Mouse (Mus musculus): ENCODE results near the gene Ncor2. TPM values are rescaled to one million over a fixed set of nuclear protein-coding genes. Genes with fewer than 3 reads are reported as not detected.

The Ncor2 gene
- polyA plus RNA-seq, 1 experiment = 46.9 TPM

GRCm38 (mm10) chr5:125045202-125045601 lies 133.8 kb downstream of the Ncor2 start:
- H3K4me1 ChIP-seq (ENCODE audit: control insufficient read depth, insufficient read depth, low read length) = peaks cover 3% of the 10 kb centered on the region
- H3K4me3 ChIP-seq (replicated peaks; ENCODE audit: control insufficient read depth, low read depth, low read length) = no peak overlapping the region
- 81% methylated on average over 5 of the region's 5 CpGs for WGBS
- no peak overlapping the region for H3K27ac ChIP-seq (ENCODE audit: control insufficient read depth, insufficient read depth, low read depth, low read length, poor library complexity)
- TF ChIP-seq CTCF (IDR thresholded peaks at IDR 0.05; ENCODE audit: control insufficient read depth, insufficient read depth, low read length) (no peak), POLR2A (IDR thresholded peaks at IDR 0.05; ENCODE audit: borderline replicate concordance, control insufficient read depth, low read depth, low read length) (no peak)

GRCm38 (mm10) chr5:125043448-125043847 lies 135.6 kb downstream of the Ncor2 start:
- TF ChIP-seq POLR2A (IDR thresholded peaks at IDR 0.05; ENCODE audit: borderline replicate concordance, control insufficient read depth, low read depth, low read length) (no peak), CTCF (IDR thresholded peaks at IDR 0.05; ENCODE audit: control insufficient read depth, insufficient read depth, low read length) (no peak)
- no peak overlapping the region for H3K4me3 ChIP-seq (replicated peaks; ENCODE audit: control insufficient read depth, low read depth, low read length)
- WGBS = 88% methylated on average over 6 of the region's 6 CpGs
- H3K27ac ChIP-seq (ENCODE audit: control insufficient read depth, insufficient read depth, low read depth, low read length, poor library complexity) = no peak overlapping the region
- H3K4me1 ChIP-seq (ENCODE audit: control insufficient read depth, insufficient read depth, low read length) = no peaks in the 10 kb centered on the region

- Histone ChIP-seq H3K4me1 (ENCODE audit: control insufficient read depth, insufficient read depth, low read length) (no peaks in the 10 kb centered on the region), H3K4me3 (replicated peaks; ENCODE audit: control insufficient read depth, low read depth, low read length) (no peak overlapping the region), H3K27ac (ENCODE audit: control insufficient read depth, insufficient read depth, low read depth, low read length, poor library complexity) (no peak overlapping the region)
- TF ChIP-seq CTCF (IDR thresholded peaks at IDR 0.05; ENCODE audit: control insufficient read depth, insufficient read depth, low read length) = no peak
- TF ChIP-seq POLR2A (IDR thresholded peaks at IDR 0.05; ENCODE audit: borderline replicate concordance, control insufficient read depth, low read depth, low read length) = no peak
- WGBS = 73% methylated on average over 9 of the region's 9 CpGs
Observed at GRCm38 (mm10) chr5:125041578-125041977, 137.4 kb downstream of the Ncor2 start.

GRCm38 (mm10) chr5:125040128-125040584 lies 138.9 kb downstream of the Ncor2 start:
- TF ChIP-seq CTCF (IDR thresholded peaks at IDR 0.05; ENCODE audit: control insufficient read depth, insufficient read depth, low read length) (no peak), POLR2A (IDR thresholded peaks at IDR 0.05; ENCODE audit: borderline replicate concordance, control insufficient read depth, low read depth, low read length) (no peak)
- no peak overlapping the region for H3K4me3 ChIP-seq (replicated peaks; ENCODE audit: control insufficient read depth, low read depth, low read length)
- 60% methylated on average over 5 of the region's 5 CpGs for WGBS

GRCm38 (mm10) chr5:125039377-125040027 lies 139.5 kb downstream of the Ncor2 start:
- Histone ChIP-seq H3K4me1 (ENCODE audit: control insufficient read depth, insufficient read depth, low read length) (no peaks in the 10 kb centered on the region), H3K4me3 (replicated peaks; ENCODE audit: control insufficient read depth, low read depth, low read length) (no peak overlapping the region), H3K27ac (ENCODE audit: control insufficient read depth, insufficient read depth, low read depth, low read length, poor library complexity) (no peak overlapping the region)
- no peak for TF ChIP-seq POLR2A (IDR thresholded peaks at IDR 0.05; ENCODE audit: borderline replicate concordance, control insufficient read depth, low read depth, low read length)
- no peak for TF ChIP-seq CTCF (IDR thresholded peaks at IDR 0.05; ENCODE audit: control insufficient read depth, insufficient read depth, low read length)
- 92% methylated on average over 8 of the region's 8 CpGs for WGBS

More at GRCm38 (mm10) chr5:125040128-125040584, 138.9 kb downstream of the Ncor2 start:
- H3K27ac ChIP-seq (ENCODE audit: control insufficient read depth, insufficient read depth, low read depth, low read length, poor library complexity) = no peak overlapping the region
- H3K4me1 ChIP-seq (ENCODE audit: control insufficient read depth, insufficient read depth, low read length) = no peaks in the 10 kb centered on the region

- TF ChIP-seq POLR2A (IDR thresholded peaks at IDR 0.05; ENCODE audit: borderline replicate concordance, control insufficient read depth, low read depth, low read length) (no peak), CTCF (IDR thresholded peaks at IDR 0.05; ENCODE audit: control insufficient read depth, insufficient read depth, low read length) (no peak)
- H3K4me1 ChIP-seq (ENCODE audit: control insufficient read depth, insufficient read depth, low read length) = no peaks in the 10 kb centered on the region
- no peak overlapping the region for H3K27ac ChIP-seq (ENCODE audit: control insufficient read depth, insufficient read depth, low read depth, low read length, poor library complexity)
- no peak overlapping the region for H3K4me3 ChIP-seq (replicated peaks; ENCODE audit: control insufficient read depth, low read depth, low read length)
- WGBS = 68% methylated on average over 8 of the region's 8 CpGs
Observed at GRCm38 (mm10) chr5:125036483-125036882, 142.5 kb downstream of the Ncor2 start.

GRCm38 (mm10) chr5:125028911-125029310 lies 150.1 kb downstream of the Ncor2 start:
- Histone ChIP-seq H3K4me1 (ENCODE audit: control insufficient read depth, insufficient read depth, low read length) (no peaks in the 10 kb centered on the region), H3K4me3 (replicated peaks; ENCODE audit: control insufficient read depth, low read depth, low read length) (no peak overlapping the region), H3K27ac (ENCODE audit: control insufficient read depth, insufficient read depth, low read depth, low read length, poor library complexity) (no peak overlapping the region)
- WGBS = 93% methylated on average over 20 of the region's 20 CpGs
- TF ChIP-seq POLR2A (IDR thresholded peaks at IDR 0.05; ENCODE audit: borderline replicate concordance, control insufficient read depth, low read depth, low read length) (no peak), CTCF (IDR thresholded peaks at IDR 0.05; ENCODE audit: control insufficient read depth, insufficient read depth, low read length) (no peak)

- no peak for TF ChIP-seq POLR2A (IDR thresholded peaks at IDR 0.05; ENCODE audit: borderline replicate concordance, control insufficient read depth, low read depth, low read length)
- 90% methylated on average over 15 of the region's 15 CpGs for WGBS
- Histone ChIP-seq H3K27ac (ENCODE audit: control insufficient read depth, insufficient read depth, low read depth, low read length, poor library complexity) (no peak overlapping the region), H3K4me3 (replicated peaks; ENCODE audit: control insufficient read depth, low read depth, low read length) (no peak overlapping the region), H3K4me1 (ENCODE audit: control insufficient read depth, insufficient read depth, low read length) (no peaks in the 10 kb centered on the region)
Observed at GRCm38 (mm10) chr5:125028371-125028770, 150.6 kb downstream of the Ncor2 start.

- WGBS = 87% methylated on average over 14 of the region's 14 CpGs
- no peak overlapping the region for H3K4me3 ChIP-seq (replicated peaks; ENCODE audit: control insufficient read depth, low read depth, low read length)
- H3K27ac ChIP-seq (ENCODE audit: control insufficient read depth, insufficient read depth, low read depth, low read length, poor library complexity) = no peak overlapping the region
- TF ChIP-seq POLR2A (IDR thresholded peaks at IDR 0.05; ENCODE audit: borderline replicate concordance, control insufficient read depth, low read depth, low read length) (no peak), CTCF (IDR thresholded peaks at IDR 0.05; ENCODE audit: control insufficient read depth, insufficient read depth, low read length) (peak; percentile 42; the same call in 1 of the 2 replicates)
- H3K4me1 ChIP-seq (ENCODE audit: control insufficient read depth, insufficient read depth, low read length) = no peaks in the 10 kb centered on the region
Observed at GRCm38 (mm10) chr5:125024002-125024401, 155.0 kb downstream of the Ncor2 start.
